Mouse (Mus musculus) testis, adult 2 months (tissue): ENCODE measurements around the gene Agap1. TPM values are rescaled to one million over a fixed set of nuclear protein-coding genes. Genes with fewer than 3 reads are reported as not detected.

Experiments used
- H3K27ac ChIP-seq: fragments of 200-500 bp; 2 replicates; pipeline ENCODE4 v1.5.1; 2012; ENCODE audit warnings: low read depth, low read length; ENCODE audit not compliant: control insufficient read depth, insufficient read depth
- H3K27me3 ChIP-seq: fragments of 200-500 bp; 2 replicates; pipeline ENCODE4 v1.6.1; 2012; ENCODE audit warnings: mild to moderate bottlenecking, low read length, moderate library complexity; ENCODE audit not compliant: control insufficient read depth, insufficient read depth
- H3K36me3 ChIP-seq: fragments of 200-500 bp; 2 replicates; pipeline ENCODE4 v1.6.1; 2012; ENCODE audit warnings: mild to moderate bottlenecking, low read length; ENCODE audit not compliant: control insufficient read depth, insufficient read depth
- H3K4me1 ChIP-seq: fragments of 200-500 bp; 2 replicates; pipeline ENCODE4 v1.6.1; 2012; ENCODE audit warnings: low read length; ENCODE audit not compliant: control insufficient read depth, insufficient read depth
- H3K4me3 ChIP-seq: fragments of 200-500 bp; 2 replicates; pipeline ENCODE4 v1.5.1; 2012; ENCODE audit warnings: low read depth, mild to moderate bottlenecking, low read length, moderate library complexity, mixed read lengths; ENCODE audit not compliant: control insufficient read depth
- CTCF ChIP-seq: fragments of 200-500 bp; IDR thresholded peaks from 2 replicates; pipeline ENCODE4 v1.5.1; 2012; ENCODE audit warnings: low read depth, mild to moderate bottlenecking, inconsistent platforms, low read length, moderate library complexity; ENCODE audit not compliant: control insufficient read depth, insufficient read depth, insufficient replicate concordance
- POLR2A ChIP-seq: fragments of 200-500 bp; IDR thresholded peaks from 2 replicates; pipeline ENCODE4 v1.6.1; 2012; ENCODE audit warnings: low read depth, mild to moderate bottlenecking, inconsistent platforms, low read length, moderate library complexity; ENCODE audit not compliant: control insufficient read depth
- polyA plus RNA-seq: library from polyadenylated mRNA; depleted of rRNA; stranded (reverse); fragments of >200 nt; gene quantifications from 2 replicates; pipeline ENCODE4 v1.2.3, GENCODE M21; 2012

Agap1 gene
- polyA plus RNA-seq, 1 experiment = 16.5 TPM

DNA sequence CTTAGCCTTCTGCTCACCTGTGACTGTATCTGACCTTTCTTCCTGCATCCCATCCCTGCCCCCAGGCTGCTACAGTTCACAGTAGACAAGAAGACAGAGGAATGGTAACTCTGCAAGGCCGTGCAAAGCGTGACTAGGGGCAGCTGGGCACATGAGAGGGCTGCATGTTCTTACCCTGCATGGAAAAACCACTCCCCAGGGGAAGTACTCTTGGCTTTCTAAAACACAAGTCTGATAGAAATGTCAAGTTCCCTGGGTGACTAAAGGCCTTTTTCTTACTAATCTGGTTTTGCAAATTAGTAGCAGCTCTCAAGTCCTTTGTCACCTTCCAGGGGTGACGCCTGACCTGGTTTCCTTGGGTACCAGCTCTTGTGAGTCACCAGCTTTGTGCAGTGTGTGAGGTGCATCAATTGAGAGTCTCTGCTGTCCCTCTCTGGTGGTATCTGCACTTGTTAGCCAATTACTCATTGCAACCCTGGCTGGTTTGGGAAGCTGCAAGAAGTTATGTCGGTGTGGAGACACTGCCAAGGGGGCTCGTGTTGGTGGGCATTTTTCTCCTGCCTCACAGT is 246.6 kb downstream of the Agap1 start:
- Histone ChIP-seq H3K4me3 (no peak overlapping the region), H3K27me3 (no peaks in the 10 kb centered on the region), H3K27ac (no peak overlapping the region), H3K36me3 (no peaks in the 10 kb centered on the region), H3K4me1 (no peaks in the 10 kb centered on the region)
- TF ChIP-seq POLR2A (no peak), CTCF (no peak)

DNA sequence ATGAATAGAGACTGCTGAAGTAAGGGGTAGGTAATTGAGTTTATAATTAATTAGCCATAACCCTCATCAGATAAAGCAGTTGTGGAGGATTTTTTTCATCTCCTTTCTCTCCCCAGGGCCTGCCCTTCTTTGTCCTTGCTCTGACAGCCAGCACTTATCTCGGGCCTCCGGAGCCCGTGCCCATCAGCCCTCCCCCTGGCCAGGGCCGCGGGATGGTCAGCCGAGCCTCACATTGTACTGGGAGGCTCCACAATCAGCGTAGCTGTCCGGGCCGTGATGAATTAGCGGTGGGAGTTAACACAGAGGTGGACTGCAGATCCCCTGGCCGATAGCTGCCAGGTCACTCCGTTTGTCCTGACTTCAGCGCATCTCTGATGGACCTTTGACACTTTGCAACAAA is 248.7 kb downstream of the Agap1 start:
- no peaks in the 10 kb centered on the region for H3K36me3 ChIP-seq
- H3K27ac ChIP-seq = no peak overlapping the region
- no peaks in the 10 kb centered on the region for H3K27me3 ChIP-seq
- H3K4me3 ChIP-seq = no peak overlapping the region
- TF ChIP-seq POLR2A = no peak
- no peak for TF ChIP-seq CTCF
- no peaks in the 10 kb centered on the region for H3K4me1 ChIP-seq

DNA sequence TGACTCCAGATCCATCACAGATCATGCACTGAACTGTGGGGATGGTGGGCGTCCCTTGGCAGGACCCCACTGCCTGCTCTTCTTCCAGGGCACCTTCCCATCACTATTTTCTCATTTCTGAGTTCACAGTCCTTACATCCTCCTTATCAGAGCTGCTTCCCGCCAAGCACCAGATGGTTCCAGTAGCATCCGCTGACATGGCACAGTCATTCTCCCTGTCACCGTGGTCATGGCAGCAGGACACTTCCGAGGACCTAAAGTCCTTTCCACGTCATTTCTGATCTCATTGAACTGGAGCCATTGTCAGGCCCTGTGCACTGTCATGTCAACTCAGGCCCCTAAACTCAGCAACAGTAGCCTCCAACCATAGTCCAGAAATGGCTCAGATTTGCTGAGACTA is 251.1 kb downstream of the Agap1 start:
- no peaks in the 10 kb centered on the region for H3K27me3 ChIP-seq
- no peak overlapping the region for H3K27ac ChIP-seq
- no peaks in the 10 kb centered on the region for H3K36me3 ChIP-seq
- no peak overlapping the region for H3K4me3 ChIP-seq
- no peaks in the 10 kb centered on the region for H3K4me1 ChIP-seq
- no peak for TF ChIP-seq CTCF
- TF ChIP-seq POLR2A = no peak

DNA sequence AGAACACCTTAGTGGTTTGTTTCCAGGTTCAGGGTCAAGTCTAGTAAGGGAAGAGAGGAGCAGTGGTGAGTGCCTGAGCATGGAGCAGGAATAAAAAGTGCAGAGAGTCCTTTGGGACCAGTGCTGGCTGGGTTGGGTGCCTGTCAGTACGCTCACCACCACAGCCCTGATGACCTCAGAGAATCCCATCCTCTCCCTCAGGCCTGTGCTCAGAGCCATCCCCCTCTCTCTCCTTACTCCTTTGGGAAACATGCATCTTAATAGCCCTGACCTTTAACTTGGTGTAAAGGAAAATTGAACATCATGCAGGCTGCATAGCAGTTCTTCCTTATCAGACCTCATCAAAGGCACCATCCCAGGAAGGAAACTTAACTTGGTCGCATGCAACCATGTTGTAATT is 252.3 kb downstream of the Agap1 start:
- Histone ChIP-seq H3K27me3 (no peaks in the 10 kb centered on the region), H3K4me1 (no peaks in the 10 kb centered on the region), H3K36me3 (no peaks in the 10 kb centered on the region), H3K27ac (no peak overlapping the region), H3K4me3 (no peak overlapping the region)
- TF ChIP-seq POLR2A = no peak
- no peak for TF ChIP-seq CTCF

DNA sequence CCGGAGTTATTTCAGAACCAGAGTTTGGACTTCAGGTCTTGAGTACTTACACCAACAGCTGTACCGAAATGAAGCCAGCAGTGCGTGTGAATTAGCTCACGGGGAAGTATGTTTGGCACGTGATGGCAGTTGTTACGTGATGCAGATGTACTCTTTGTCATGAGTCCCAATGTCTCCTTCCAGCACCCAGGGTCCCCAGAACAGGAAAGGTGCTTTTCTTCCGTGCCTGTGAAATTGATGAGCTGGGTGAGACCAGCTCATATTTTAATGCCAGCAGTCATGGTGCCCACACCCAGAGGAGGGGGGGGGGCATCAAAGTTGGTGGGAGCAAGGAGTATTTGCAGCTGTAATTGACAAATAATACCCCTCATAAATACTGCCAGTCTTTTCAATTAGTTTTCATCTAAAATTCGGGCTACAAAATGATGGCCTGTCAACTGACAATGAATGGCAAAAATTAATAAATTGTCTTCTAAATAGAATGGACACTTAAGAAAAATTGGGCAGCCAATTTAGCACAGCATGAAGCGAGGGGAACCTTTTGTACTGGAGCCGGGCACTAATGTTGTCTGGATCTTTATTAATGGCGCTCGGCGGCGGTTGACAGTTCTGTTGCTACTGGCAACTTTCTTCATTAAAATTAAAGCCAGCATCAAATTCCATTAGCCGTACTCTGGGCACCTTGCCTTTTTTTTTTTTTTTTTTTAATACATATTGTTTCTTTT is 253.3 kb downstream of the Agap1 start:
- no peaks in the 10 kb centered on the region for H3K27me3 ChIP-seq
- H3K36me3 ChIP-seq = no peaks in the 10 kb centered on the region
- TF ChIP-seq POLR2A = no peak
- no peak for TF ChIP-seq CTCF
- no peaks in the 10 kb centered on the region for H3K4me1 ChIP-seq
- no peak overlapping the region for H3K27ac ChIP-seq
- no peak overlapping the region for H3K4me3 ChIP-seq

DNA sequence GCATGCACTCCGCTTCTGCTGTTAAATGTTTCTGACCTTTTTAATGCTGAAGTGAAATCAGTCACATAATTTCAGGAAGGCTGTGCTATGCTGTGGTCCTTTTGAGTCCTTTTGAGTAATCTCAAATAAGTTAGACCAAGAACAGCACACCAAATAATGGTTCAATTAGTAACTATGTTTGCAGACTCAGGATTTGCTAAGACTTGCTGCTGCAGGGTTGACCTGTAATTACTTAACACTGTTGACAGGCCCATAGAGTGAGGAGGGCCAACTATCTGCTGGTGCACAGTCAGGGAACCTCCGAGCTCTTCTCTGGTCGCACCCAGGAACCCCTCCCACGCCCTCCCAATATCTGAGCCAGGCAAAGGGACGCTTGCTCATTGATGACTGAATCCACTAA is 255.2 kb downstream of the Agap1 start:
- Histone ChIP-seq H3K4me3 (no peak overlapping the region), H3K4me1 (no peaks in the 10 kb centered on the region), H3K27me3 (no peaks in the 10 kb centered on the region), H3K36me3 (no peaks in the 10 kb centered on the region), H3K27ac (no peak overlapping the region)
- TF ChIP-seq CTCF = no peak
- no peak for TF ChIP-seq POLR2A

DNA sequence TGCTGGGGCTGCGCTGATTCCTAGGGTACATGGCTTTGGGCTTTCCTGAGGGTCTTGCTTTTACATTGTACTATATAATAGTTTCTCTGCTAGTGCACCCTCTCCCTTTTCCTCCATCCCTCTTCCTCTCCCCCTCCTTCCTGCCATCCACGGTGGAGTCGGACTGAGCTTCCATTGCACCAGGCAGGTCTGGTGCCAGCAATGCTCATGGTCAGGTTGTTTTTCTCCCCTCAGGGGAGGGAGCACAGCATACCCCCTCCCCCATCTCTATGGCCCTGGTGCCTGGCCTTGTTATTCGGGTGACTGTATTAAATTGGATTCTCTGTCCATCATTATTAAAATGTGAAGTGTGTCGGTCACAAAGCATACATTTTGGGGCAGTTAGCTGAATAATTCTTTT is 259.1 kb downstream of the Agap1 start:
- TF ChIP-seq POLR2A (no peak), CTCF (no peak)
- no peak overlapping the region for H3K4me3 ChIP-seq
- H3K36me3 ChIP-seq = no peaks in the 10 kb centered on the region
- no peaks in the 10 kb centered on the region for H3K27me3 ChIP-seq
- no peaks in the 10 kb centered on the region for H3K4me1 ChIP-seq
- H3K27ac ChIP-seq = no peak overlapping the region
